Mouse (Mus musculus): Measurements from ENCODE around the gene Flna. TPM values are rescaled to one million over a fixed set of nuclear protein-coding genes. Genes with fewer than 3 reads are reported as not detected.

Flna gene
- 78.2 and 95.5 TPM in 2 replicates for polyA plus RNA-seq (2012; rRNA removed)

DNA sequence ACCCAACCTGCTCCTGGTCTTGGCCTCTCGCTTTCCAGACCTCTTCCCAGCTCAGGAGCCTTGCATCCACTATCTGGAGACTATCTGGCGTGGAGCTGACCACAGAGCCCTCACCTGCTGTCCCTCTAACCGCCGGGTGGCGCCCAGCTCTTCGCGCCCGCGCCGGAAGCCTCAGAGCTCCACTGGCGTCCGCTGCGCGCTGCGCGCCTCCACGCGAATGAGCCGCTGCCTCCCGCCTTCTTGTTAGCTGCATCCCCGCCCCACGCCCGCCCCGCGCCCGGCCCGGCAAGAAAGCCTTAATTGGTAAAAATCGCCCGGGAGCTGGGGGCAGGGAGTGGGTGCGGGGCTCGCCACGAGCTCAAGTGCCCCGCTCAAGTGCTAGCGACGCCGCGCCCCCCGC, at the start of gene Flna:
TSS of gene Flna (minus strand) at position 206 of the 400 bp plus-strand sequence.

GRCm38 (mm10) chrX:74296538-74297448, 47.2 kb upstream of the Flna start, which contains the start of gene Atp6ap1:
TSS of gene Atp6ap1 (plus strand) at chrX:74297097.

GRCm38 (mm10) chrX:74281732-74282394, 32.2 kb upstream of the Flna start, which contains the start of the genes Taz and Dnase1l1:
TSS of gene Taz (plus strand) at chrX:74281912.
TSS of gene Dnase1l1 (minus strand) at chrX:74282337.

DNA sequence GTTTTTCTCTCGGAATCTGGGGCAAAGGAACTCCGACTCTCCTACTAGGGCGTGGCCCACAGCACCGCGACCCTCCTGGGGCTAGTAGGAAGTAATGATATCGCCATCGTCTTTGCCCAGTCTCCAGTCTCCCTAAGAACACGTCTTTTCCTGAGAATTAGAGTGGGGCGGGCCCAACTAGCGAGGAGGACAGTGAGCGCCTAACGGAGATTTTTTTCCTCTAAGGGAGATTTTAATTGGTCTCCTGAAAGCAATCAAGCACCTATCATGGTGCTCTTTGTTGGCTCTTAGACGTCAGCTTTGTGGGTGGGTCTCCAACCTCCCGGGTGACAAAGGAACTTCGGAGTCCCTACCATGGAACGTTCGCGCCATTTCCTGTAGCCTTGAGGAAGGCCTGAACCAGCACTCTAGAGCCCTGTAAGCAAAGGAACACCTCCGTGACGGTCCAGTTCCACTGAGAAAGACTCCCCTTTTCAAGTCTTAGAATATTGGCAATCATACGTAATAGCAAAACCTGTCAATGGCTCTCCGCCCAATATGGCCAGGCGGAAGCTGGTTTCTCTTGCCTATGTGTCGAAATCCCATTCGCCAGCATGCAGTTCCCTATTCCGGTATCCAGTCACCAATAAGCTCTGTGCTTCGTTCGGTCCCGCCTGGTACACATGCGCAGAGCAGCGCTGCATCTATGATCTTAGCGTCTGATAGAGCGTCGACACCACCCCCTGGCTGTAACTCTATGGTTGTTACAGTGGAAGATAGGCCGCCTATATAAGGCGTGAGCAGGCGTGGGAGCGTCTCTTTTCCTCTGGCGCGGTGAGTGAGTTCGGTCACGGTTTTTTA, 20.7 kb upstream of the Flna start, which contains the start of gene Rpl10:
TSS of gene Rpl10 (plus strand) at position 751 of the 840 bp plus-strand sequence.

GRCm38 (mm10) chrX:74254153-74254887, 4.7 kb upstream of the Flna start, which contains the start of gene Emd:
TSS of gene Emd (plus strand) at chrX:74254687.

DNA sequence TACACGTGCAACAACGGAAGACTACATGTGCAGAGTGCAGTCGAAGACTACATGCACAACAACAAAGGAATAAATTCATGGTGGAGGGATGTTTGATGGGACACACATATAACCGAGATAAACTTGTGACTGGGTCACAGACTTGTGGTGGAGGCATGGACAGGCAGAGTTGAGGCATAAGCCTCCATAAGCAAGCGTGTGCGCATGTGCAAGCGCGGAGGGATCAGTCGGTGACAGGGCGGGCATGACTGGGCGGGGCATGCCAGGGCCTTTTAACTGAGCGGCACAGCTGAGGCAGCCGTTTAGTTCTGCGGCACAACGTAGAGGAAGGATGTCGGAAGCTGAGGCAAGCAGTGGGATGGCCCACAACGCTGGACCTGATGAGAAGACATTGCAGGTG, 72.7 kb downstream of the Flna start, which contains the start of gene Tktl1:
TSS of gene Tktl1 (plus strand) at position 301 of the 400 bp plus-strand sequence.

Other genes starting within 250 kb of the Flna start
- gene Irak1, start 225.9 kb downstream of the Flna start, polyA plus RNA-seq (2012; rRNA removed) = 21.7 and 22.4 TPM in 2 replicates
- not detected in 2 replicates for gene Opn1mw, start 122.4 kb downstream of the Flna start, polyA plus RNA-seq (2012; rRNA removed)
- gene Mecp2, start 114.5 kb downstream of the Flna start, polyA plus RNA-seq (2012; rRNA removed) = 3.2 and 3.9 TPM in 2 replicates
- not detected in 2 replicates for gene Tex28, start 82.0 kb downstream of the Flna start, polyA plus RNA-seq (2012; rRNA removed)
- not detected in 2 replicates for gene Tktl1, start 72.6 kb downstream of the Flna start, polyA plus RNA-seq (2012; rRNA removed)
- 21.0 and 25.4 TPM in 2 replicates for gene Emd, start 4.9 kb upstream of the Flna start, polyA plus RNA-seq (2012; rRNA removed)
- gene Rpl10, start 21.0 kb upstream of the Flna start, polyA plus RNA-seq (2012; rRNA removed) = 1,323 and 1,359 TPM in 2 replicates
- gene Taz, start 32.1 kb upstream of the Flna start, polyA plus RNA-seq (2012; rRNA removed) = 27.9 and 31.7 TPM in 2 replicates
- gene Dnase1l1, start 32.5 kb upstream of the Flna start, polyA plus RNA-seq (2012; rRNA removed) = 12.3 and 12.4 TPM in 2 replicates
- gene Atp6ap1, start 47.3 kb upstream of the Flna start, polyA plus RNA-seq (2012; rRNA removed) = 78.4 and 81.0 TPM in 2 replicates
- 114 and 163 TPM in 2 replicates for gene Gdi1, start 55.2 kb upstream of the Flna start, polyA plus RNA-seq (2012; rRNA removed)
- gene Fam50a, start 63.2 kb upstream of the Flna start, polyA plus RNA-seq (2012; rRNA removed) = 17.1 and 18.8 TPM in 2 replicates
- 2.4 and 3.7 TPM in 2 replicates for gene Plxna3, start 79.2 kb upstream of the Flna start, polyA plus RNA-seq (2012; rRNA removed)
- gene Lage3, start 103.8 kb upstream of the Flna start, polyA plus RNA-seq (2012; rRNA removed) = 42.7 and 52.1 TPM in 2 replicates
- gene Ubl4a, start 123.4 kb upstream of the Flna start, polyA plus RNA-seq (2012; rRNA removed) = 19.6 and 21.6 TPM in 2 replicates
- gene Slc10a3, start 123.5 kb upstream of the Flna start, polyA plus RNA-seq (2012; rRNA removed) = 4.5 and 4.9 TPM in 2 replicates
- 13.7 and 15.3 TPM in 2 replicates for gene Fam3a, start 143.5 kb upstream of the Flna start, polyA plus RNA-seq (2012; rRNA removed)
- gene Ikbkg, start 143.5 kb upstream of the Flna start, polyA plus RNA-seq (2012; rRNA removed) = 18.2 and 19.2 TPM in 2 replicates
- gene G6pdx, start 179.4 kb upstream of the Flna start, polyA plus RNA-seq (2012; rRNA removed) = 23.5 and 26.4 TPM in 2 replicates
- not detected in 2 replicates for gene Gm6880, start 231.6 kb upstream of the Flna start, polyA plus RNA-seq (2012; rRNA removed)